Mouse (Mus musculus): Measurements from ENCODE around the gene Nkg7. TPM values are rescaled to one million over a fixed set of nuclear protein-coding genes. Genes with fewer than 3 reads are reported as not detected.

The Nkg7 gene
- polyA plus RNA-seq, 1 experiment from 2014 or later: 0.45 TPM

- peaks cover 36% of the 10 kb centered on the region for H3K36me3 ChIP-seq (ENCODE audit: control insufficient read depth, insufficient read depth, low read length)
- H3K27ac ChIP-seq (ENCODE audit: low read depth, low read length): no peak overlapping the region
- no peaks in the 10 kb centered on the region for H3K4me1 ChIP-seq (ENCODE audit: control insufficient read depth, insufficient read depth, low read depth, low read length)
- WGBS: 92% methylated on average over 6 of the region's 6 CpGs
- H3K4me2 ChIP-seq (ENCODE audit: low read length): no peak overlapping the region
- H3K27me3 ChIP-seq (replicated peaks; ENCODE audit: control insufficient read depth, insufficient read depth, low read length): no peaks in the 10 kb centered on the region
- no peaks in the 10 kb centered on the region for H3K9me3 ChIP-seq (ENCODE audit: control insufficient read depth, low read length)
- ATAC-seq: no peak
- H3K4me3 ChIP-seq (ENCODE audit: low read length): no peak overlapping the region
- no peak overlapping the region for H3K9ac ChIP-seq (ENCODE audit: low read depth, low read length)
Measured at GRCm38 (mm10) chr7:43454371-43454770, 17.5 kb downstream of the Nkg7 start.

GRCm38 (mm10) chr7:43462851-43463250 is 26.0 kb downstream of the Nkg7 start, which contains the start of gene Vsig10l:
Gene Vsig10l (plus strand): TSS chr7:43463151.
- H3K36me3 ChIP-seq (ENCODE audit: control insufficient read depth, insufficient read depth, low read length): no peaks in the 10 kb centered on the region
- no peak within 1 kb of the TSS for H3K4me2 ChIP-seq (ENCODE audit: low read length)
- no peaks in the 10 kb centered on the region for H3K9me3 ChIP-seq (ENCODE audit: control insufficient read depth, low read length)
- H3K27me3 ChIP-seq (replicated peaks; ENCODE audit: control insufficient read depth, insufficient read depth, low read length): peaks cover 7% of the 10 kb centered on the region
- no peak within 1 kb of the TSS for H3K9ac ChIP-seq (ENCODE audit: low read depth, low read length)
- peaks cover 4% of the 10 kb centered on the region; the same call in 1 of the 2 replicates for H3K4me1 ChIP-seq (ENCODE audit: control insufficient read depth, insufficient read depth, low read depth, low read length)
- WGBS: 72% methylated on average over 4 of the region's 4 CpGs
- ATAC-seq: no peak
- H3K27ac ChIP-seq (ENCODE audit: low read depth, low read length): no peak within 1 kb of the TSS
- no peak within 1 kb of the TSS for H3K4me3 ChIP-seq (ENCODE audit: low read length)

- Histone ChIP-seq H3K4me1 (ENCODE audit: control insufficient read depth, insufficient read depth, low read depth, low read length) (peaks cover 4% of the 10 kb centered on the region; the same call in 1 of the 2 replicates), H3K27me3 (replicated peaks; ENCODE audit: control insufficient read depth, insufficient read depth, low read length) (peaks cover 7% of the 10 kb centered on the region), H3K27ac (ENCODE audit: low read depth, low read length) (no peak overlapping the region), H3K9me3 (ENCODE audit: control insufficient read depth, low read length) (no peaks in the 10 kb centered on the region), H3K4me3 (ENCODE audit: low read length) (no peak overlapping the region), H3K36me3 (ENCODE audit: control insufficient read depth, insufficient read depth, low read length) (no peaks in the 10 kb centered on the region), H3K9ac (ENCODE audit: low read depth, low read length) (no peak overlapping the region), H3K4me2 (ENCODE audit: low read length) (no peak overlapping the region)
- ATAC-seq: no peak
- WGBS: 85% methylated on average over 7 of the region's 7 CpGs
Measured at GRCm38 (mm10) chr7:43463976-43464375, 27.1 kb downstream of the Nkg7 start.

GRCm38 (mm10) chr7:43464864-43465343 is 28.0 kb downstream of the Nkg7 start:
- Histone ChIP-seq H3K36me3 (ENCODE audit: control insufficient read depth, insufficient read depth, low read length) (no peaks in the 10 kb centered on the region), H3K4me1 (ENCODE audit: control insufficient read depth, insufficient read depth, low read depth, low read length) (peaks cover 4% of the 10 kb centered on the region; the same call in 1 of the 2 replicates), H3K27me3 (replicated peaks; ENCODE audit: control insufficient read depth, insufficient read depth, low read length) (peaks cover 7% of the 10 kb centered on the region), H3K4me3 (ENCODE audit: low read length) (peak overlapping the region; percentile 56), H3K9me3 (ENCODE audit: control insufficient read depth, low read length) (no peaks in the 10 kb centered on the region), H3K9ac (ENCODE audit: low read depth, low read length) (peak overlapping the region; percentile 66), H3K27ac (ENCODE audit: low read depth, low read length) (peak overlapping the region; percentile 70), H3K4me2 (ENCODE audit: low read length) (peak overlapping the region; percentile 89)
- 6% methylated on average over 35 of the region's 35 CpGs for WGBS
- ATAC-seq: peak; percentile 71

- under 1% methylated on average over 33 of the region's 33 CpGs for WGBS
Measured at GRCm38 (mm10) chr7:43465344-43466098, 28.6 kb downstream of the Nkg7 start.

GRCm38 (mm10) chr7:43466099-43466694 is 29.3 kb downstream of the Nkg7 start:
- H3K4me1 ChIP-seq (ENCODE audit: control insufficient read depth, insufficient read depth, low read depth, low read length): peaks cover 4% of the 10 kb centered on the region; the same call in 1 of the 2 replicates
- peaks cover 7% of the 10 kb centered on the region for H3K27me3 ChIP-seq (replicated peaks; ENCODE audit: control insufficient read depth, insufficient read depth, low read length)
- peak; percentile 64 for ATAC-seq
- H3K27ac ChIP-seq (ENCODE audit: low read depth, low read length): peak overlapping the region; percentile 63
- H3K9ac ChIP-seq (ENCODE audit: low read depth, low read length): peak overlapping the region; percentile 64
- peak overlapping the region; percentile 56 for H3K4me3 ChIP-seq (ENCODE audit: low read length)
- WGBS: 1% methylated on average over 33 of the region's 33 CpGs
- no peaks in the 10 kb centered on the region for H3K36me3 ChIP-seq (ENCODE audit: control insufficient read depth, insufficient read depth, low read length)
- no peaks in the 10 kb centered on the region for H3K9me3 ChIP-seq (ENCODE audit: control insufficient read depth, low read length)
- H3K4me2 ChIP-seq (ENCODE audit: low read length): peak overlapping the region; percentile 89

More at GRCm38 (mm10) chr7:43465344-43466098, 28.6 kb downstream of the Nkg7 start:
- no peaks in the 10 kb centered on the region for H3K9me3 ChIP-seq (ENCODE audit: control insufficient read depth, low read length)
- H3K36me3 ChIP-seq (ENCODE audit: control insufficient read depth, insufficient read depth, low read length): no peaks in the 10 kb centered on the region
- peak overlapping the region; percentile 66 for H3K9ac ChIP-seq (ENCODE audit: low read depth, low read length)
- peak; percentile 91 for ATAC-seq
- H3K27ac ChIP-seq (ENCODE audit: low read depth, low read length): peak overlapping the region; percentile 70
- peaks cover 7% of the 10 kb centered on the region for H3K27me3 ChIP-seq (replicated peaks; ENCODE audit: control insufficient read depth, insufficient read depth, low read length)
- H3K4me1 ChIP-seq (ENCODE audit: control insufficient read depth, insufficient read depth, low read depth, low read length): peaks cover 4% of the 10 kb centered on the region; the same call in 1 of the 2 replicates
- H3K4me2 ChIP-seq (ENCODE audit: low read length): peak overlapping the region; percentile 89
- peak overlapping the region; percentile 56 for H3K4me3 ChIP-seq (ENCODE audit: low read length)

- Histone ChIP-seq H3K4me3 (ENCODE audit: low read length) (no peak overlapping the region), H3K4me1 (ENCODE audit: control insufficient read depth, insufficient read depth, low read depth, low read length) (no peaks in the 10 kb centered on the region), H3K27ac (ENCODE audit: low read depth, low read length) (no peak overlapping the region), H3K4me2 (ENCODE audit: low read length) (no peak overlapping the region), H3K27me3 (replicated peaks; ENCODE audit: control insufficient read depth, insufficient read depth, low read length) (no peaks in the 10 kb centered on the region), H3K9me3 (ENCODE audit: control insufficient read depth, low read length) (no peaks in the 10 kb centered on the region), H3K9ac (ENCODE audit: low read depth, low read length) (no peak overlapping the region), H3K36me3 (ENCODE audit: control insufficient read depth, insufficient read depth, low read length) (peaks cover 4% of the 10 kb centered on the region; the same call in 1 of the 2 replicates)
- 42% methylated on average over 8 of the region's 8 CpGs for WGBS
- no peak for ATAC-seq
Measured at GRCm38 (mm10) chr7:43470373-43470772, 33.5 kb downstream of the Nkg7 start.

GRCm38 (mm10) chr7:43475706-43476105 is 38.8 kb downstream of the Nkg7 start:
- peaks cover 4% of the 10 kb centered on the region; the same call in 1 of the 2 replicates for H3K36me3 ChIP-seq (ENCODE audit: control insufficient read depth, insufficient read depth, low read length)
- H3K4me1 ChIP-seq (ENCODE audit: control insufficient read depth, insufficient read depth, low read depth, low read length): no peaks in the 10 kb centered on the region
- H3K4me2 ChIP-seq (ENCODE audit: low read length): no peak overlapping the region
- H3K9me3 ChIP-seq (ENCODE audit: control insufficient read depth, low read length): no peaks in the 10 kb centered on the region
- WGBS: 17% methylated on average over 23 of the region's 23 CpGs
- H3K9ac ChIP-seq (ENCODE audit: low read depth, low read length): no peak overlapping the region
- H3K4me3 ChIP-seq (ENCODE audit: low read length): no peak overlapping the region
- no peak for ATAC-seq
- H3K27me3 ChIP-seq (replicated peaks; ENCODE audit: control insufficient read depth, insufficient read depth, low read length): peaks cover 12% of the 10 kb centered on the region
- H3K27ac ChIP-seq (ENCODE audit: low read depth, low read length): no peak overlapping the region

- Histone ChIP-seq H3K4me3 (ENCODE audit: low read length) (no peak overlapping the region), H3K4me2 (ENCODE audit: low read length) (no peak overlapping the region), H3K4me1 (ENCODE audit: control insufficient read depth, insufficient read depth, low read depth, low read length) (no peaks in the 10 kb centered on the region), H3K9me3 (ENCODE audit: control insufficient read depth, low read length) (no peaks in the 10 kb centered on the region), H3K9ac (ENCODE audit: low read depth, low read length) (no peak overlapping the region), H3K27me3 (replicated peaks; ENCODE audit: control insufficient read depth, insufficient read depth, low read length) (peaks cover 12% of the 10 kb centered on the region), H3K27ac (ENCODE audit: low read depth, low read length) (no peak overlapping the region), H3K36me3 (ENCODE audit: control insufficient read depth, insufficient read depth, low read length) (peaks cover 4% of the 10 kb centered on the region; the same call in 1 of the 2 replicates)
- no peak for ATAC-seq
- WGBS: 15% methylated on average over 13 of the region's 13 CpGs
Measured at GRCm38 (mm10) chr7:43476376-43476775, 39.5 kb downstream of the Nkg7 start.
